Mouse (Mus musculus) limb, embryonic 15.5 days (tissue): ENCODE data around the gene Adamts20. TPM values are rescaled to one million over a fixed set of nuclear protein-coding genes. Genes with fewer than 3 reads are reported as not detected.
"Not testable (repeated sequence)": the region's sequence is repeated elsewhere in the genome, so short reads cannot be mapped to it uniquely, and the experiment has no call there.

Source experiments
- ATAC-seq: fragments of 200-750 bp; cut with Nextera tagmentation; 2 replicates; pipeline ENCODE4 v1.8.0; 2017; ENCODE audit warnings: low read depth, moderate TSS enrichment; ENCODE audit not compliant: insufficient number of reproducible peaks, low FRiP score, low TSS enrichment
- H3K27ac ChIP-seq: fragments of 300-500 bp; sonication (generic); 2 replicates; pipeline ENCODE4 v1.5.1; 2015; ENCODE audit warnings: moderate library complexity, mild to moderate bottlenecking, inconsistent platforms
- H3K27me3 ChIP-seq: fragments of 300-500 bp; sonication (generic); 2 replicates; pipeline ENCODE4 v1.6.1; 2015; ENCODE audit warnings: inconsistent platforms
- H3K36me3 ChIP-seq: fragments of 300-500 bp; sonication (generic); 2 replicates; pipeline ENCODE4 v1.6.1; 2015; ENCODE audit warnings: inconsistent platforms
- H3K4me1 ChIP-seq: fragments of 300-500 bp; sonication (generic); 2 replicates; pipeline ENCODE4 v1.6.1; 2015; ENCODE audit warnings: inconsistent platforms
- H3K4me2 ChIP-seq: fragments of 300-500 bp; sonication (generic); 2 replicates; pipeline ENCODE4 v1.6.1; 2015; ENCODE audit warnings: mild to moderate bottlenecking, inconsistent platforms
- H3K4me3 ChIP-seq: fragments of 300-500 bp; sonication (generic); 2 replicates; pipeline ENCODE4 v1.5.1; 2015; ENCODE audit warnings: mild to moderate bottlenecking, inconsistent platforms
- H3K9ac ChIP-seq: fragments of 300-500 bp; sonication (generic); 2 replicates; pipeline ENCODE4 v1.6.1; 2015; ENCODE audit warnings: inconsistent platforms
- H3K9me3 ChIP-seq: fragments of 300-500 bp; sonication (generic); 2 replicates; pipeline ENCODE4 v1.6.1; 2016; ENCODE audit warnings: inconsistent platforms
- WGBS: fragments of 180-500 bp; shearing (Covaris S2); methylation state at CpG from one replicate; pipeline ENCODE4 v1.1.7; 2015; 5-methylcytosine and 5-hydroxymethylcytosine counted together
- polyA plus RNA-seq: library from polyadenylated mRNA; unstranded; fragments of >200 nt; fragmentation: Nextera tagmentation; extraction: Ambion mirVana; gene quantifications from 2 replicates; pipeline ENCODE4 v1.2.1, GENCODE M21; 2015

Adamts20 gene
- polyA plus RNA-seq: 4.3 TPM in 2 replicates

GRCm38 (mm10) chr15:94465318-94465717, at the start of gene Adamts20:
TSS of gene Adamts20 (minus strand) at chr15:94465418.
- Histone ChIP-seq H3K36me3 (no peaks in the 10 kb centered on the region), H3K4me3 (no peak within 1 kb of the TSS), H3K4me1 (no peaks in the 10 kb centered on the region), H3K4me2 (no peak within 1 kb of the TSS), H3K27ac (no peak within 1 kb of the TSS), H3K9me3 (no peaks in the 10 kb centered on the region), H3K9ac (no peak within 1 kb of the TSS), H3K27me3 (no peaks in the 10 kb centered on the region)
- 82% methylated on average over 11 of the region's 11 CpGs for WGBS
- ATAC-seq: no peak

DNA sequence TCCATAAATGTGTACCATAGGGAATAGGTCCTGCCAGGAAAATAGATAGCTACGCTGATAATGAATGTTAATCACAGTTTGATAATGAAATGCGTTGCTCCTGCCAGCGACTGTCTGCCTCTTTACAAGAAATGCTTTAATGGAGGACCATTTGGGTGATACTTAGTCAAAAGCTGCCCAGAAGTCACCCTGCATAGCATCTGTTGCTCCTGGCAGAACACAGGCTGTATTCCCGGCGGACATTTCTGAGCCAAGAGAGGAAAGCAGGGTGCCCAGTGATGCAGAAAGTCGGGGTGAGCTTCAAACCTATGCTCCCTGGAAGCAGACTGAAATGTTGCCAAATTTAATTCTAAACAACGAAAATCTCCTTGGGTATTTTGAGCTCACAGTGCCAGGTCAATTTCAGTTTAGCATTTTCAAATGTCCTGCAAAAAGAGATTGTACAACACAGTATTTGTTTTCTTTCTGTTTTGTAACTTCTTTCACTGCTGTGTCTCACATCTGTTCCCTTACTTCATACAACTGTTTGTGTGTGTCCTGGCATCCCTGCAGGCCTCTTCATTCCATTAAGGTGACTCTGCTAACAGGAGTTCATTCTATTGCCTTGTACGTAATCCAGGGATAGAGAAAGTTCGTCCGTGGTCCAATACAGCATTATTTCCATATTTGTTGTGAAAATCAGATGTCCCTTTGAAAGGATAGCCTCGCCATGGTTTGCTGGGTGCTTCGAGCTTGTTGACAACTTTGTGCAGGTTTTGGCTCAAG, 38.4 kb upstream of the Adamts20 start:
- Histone ChIP-seq H3K4me1 (no peaks in the 10 kb centered on the region), H3K36me3 (no peaks in the 10 kb centered on the region), H3K9ac (no peak overlapping the region), H3K4me2 (no peak overlapping the region), H3K27ac (no peak overlapping the region), H3K4me3 (no peak overlapping the region), H3K9me3 (no peaks in the 10 kb centered on the region), H3K27me3 (no peaks in the 10 kb centered on the region)
- 79% methylated on average over 12 of the region's 12 CpGs for WGBS
- ATAC-seq: no peak

DNA sequence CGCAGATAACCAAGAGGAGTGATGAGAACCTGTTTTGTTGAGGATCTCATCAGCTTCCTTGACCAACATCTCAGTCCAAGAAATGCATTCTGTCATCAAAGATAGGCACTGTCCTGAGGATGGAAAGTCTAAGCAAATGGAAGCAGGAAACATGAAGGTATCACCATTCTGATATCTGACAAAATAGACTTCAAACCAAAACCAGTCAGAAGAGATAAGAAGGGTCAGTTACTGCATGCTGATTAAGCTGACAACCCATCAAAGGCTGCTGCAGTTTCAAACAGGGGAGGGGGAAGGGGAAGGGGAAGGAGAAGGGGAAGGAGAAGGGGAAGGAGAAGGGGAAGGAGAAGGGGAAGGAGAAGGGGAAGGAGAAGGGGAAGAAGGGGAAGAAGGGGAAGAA, 34.0 kb upstream of the Adamts20 start:
- Histone ChIP-seq H3K27me3 (no peaks in the 10 kb centered on the region), H3K4me1 (no peaks in the 10 kb centered on the region), H3K9me3 (no peaks in the 10 kb centered on the region), H3K9ac (no peak overlapping the region), H3K36me3 (no peaks in the 10 kb centered on the region), H3K4me3 (no peak overlapping the region), H3K4me2 (no peak overlapping the region), H3K27ac (no peak overlapping the region)
- no peak for ATAC-seq
- 82% methylated on average over 1 of the region's 1 CpGs for WGBS

DNA sequence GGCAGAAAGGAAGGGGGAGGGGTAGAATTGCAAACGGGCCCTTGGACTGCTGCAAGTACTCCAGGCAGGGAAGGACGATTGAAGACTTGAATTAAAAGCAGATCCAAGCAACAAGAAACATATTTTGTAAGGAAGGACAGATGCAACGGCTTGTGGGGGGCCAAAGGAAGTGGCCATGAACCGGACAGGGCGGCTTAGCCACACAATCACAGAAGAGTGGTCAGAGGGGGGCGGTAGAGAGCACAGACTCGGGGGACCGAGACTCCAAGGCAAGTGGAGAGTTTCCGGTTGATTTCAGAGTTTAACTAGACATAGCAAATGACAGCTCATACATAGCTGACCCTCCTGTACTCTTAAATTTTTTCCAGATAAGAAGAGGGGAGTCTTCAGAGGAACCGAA, 30.7 kb upstream of the Adamts20 start:
- H3K36me3 ChIP-seq: no peaks in the 10 kb centered on the region

DNA sequence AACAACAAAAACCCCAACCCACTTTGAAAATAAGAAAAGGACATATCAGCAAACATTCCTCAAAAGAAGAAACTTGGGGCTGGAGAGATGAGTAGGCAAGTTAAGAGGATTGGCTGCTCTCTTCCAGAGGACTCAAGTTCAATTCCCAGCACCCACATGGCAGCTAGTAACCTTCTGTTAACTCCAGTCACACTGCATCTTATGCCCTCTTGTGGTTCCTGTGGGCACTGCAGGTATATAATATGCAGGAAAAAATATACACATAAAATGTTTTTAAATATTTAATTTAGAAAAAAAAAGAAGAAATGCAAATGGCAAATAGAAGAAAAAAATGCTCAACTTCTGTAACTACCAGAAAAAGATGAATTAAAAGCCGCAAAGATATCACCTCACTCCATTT, 29.2 kb upstream of the Adamts20 start:
- no peak for ATAC-seq
- Histone ChIP-seq H3K4me3 (no peak overlapping the region), H3K36me3 (no peaks in the 10 kb centered on the region), H3K4me1 (no peaks in the 10 kb centered on the region), H3K27me3 (no peaks in the 10 kb centered on the region), H3K4me2 (no peak overlapping the region), H3K9ac (no peak overlapping the region), H3K9me3 (no peaks in the 10 kb centered on the region), H3K27ac (no peak overlapping the region)
- 98% methylated on average over 1 of the region's 1 CpGs for WGBS

More for the DNA sequence above, 30.7 kb upstream of the Adamts20 start:
- ATAC-seq: no peak
- no peak overlapping the region for H3K4me2 ChIP-seq
- H3K27ac ChIP-seq: no peak overlapping the region
- H3K4me3 ChIP-seq: no peak overlapping the region
- WGBS: 60% methylated on average over 10 of the region's 10 CpGs
- H3K27me3 ChIP-seq: no peaks in the 10 kb centered on the region
- H3K9me3 ChIP-seq: no peaks in the 10 kb centered on the region
- no peak overlapping the region for H3K9ac ChIP-seq
- H3K4me1 ChIP-seq: no peaks in the 10 kb centered on the region

DNA sequence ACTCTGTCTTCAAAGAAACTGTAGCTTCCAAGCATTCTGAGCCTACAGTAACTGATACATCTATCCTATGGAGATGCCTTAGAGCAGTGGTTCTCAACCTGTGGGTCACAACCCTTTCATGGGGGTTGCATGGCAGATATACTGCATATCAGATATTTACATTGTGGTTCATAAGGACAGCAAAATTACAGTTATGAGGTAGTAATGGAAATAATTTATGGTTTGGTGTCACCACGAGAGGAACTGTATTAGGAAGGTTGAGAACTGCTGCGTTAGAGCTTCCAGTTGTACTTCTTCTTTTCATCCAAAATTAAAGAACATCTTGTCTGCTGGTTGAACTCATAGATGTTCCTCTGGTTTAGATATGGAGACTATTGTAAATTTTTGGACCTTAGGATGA, 24.2 kb upstream of the Adamts20 start:
- no peak overlapping the region for H3K27ac ChIP-seq
- H3K36me3 ChIP-seq: no peaks in the 10 kb centered on the region
- no peak overlapping the region for H3K4me2 ChIP-seq
- H3K4me3 ChIP-seq: no peak overlapping the region
- H3K27me3 ChIP-seq: no peaks in the 10 kb centered on the region
- no peak overlapping the region for H3K9ac ChIP-seq
- ATAC-seq: no peak
- 78% methylated on average over 2 of the region's 2 CpGs for WGBS
- no peaks in the 10 kb centered on the region for H3K4me1 ChIP-seq
- no peaks in the 10 kb centered on the region for H3K9me3 ChIP-seq

GRCm38 (mm10) chr15:94488028-94488427, 22.8 kb upstream of the Adamts20 start:
- H3K4me3 ChIP-seq, H3K4me2 ChIP-seq, H3K9ac ChIP-seq, H3K36me3 ChIP-seq, ATAC-seq, H3K27me3 ChIP-seq, H3K9me3 ChIP-seq, H3K27ac ChIP-seq, H3K4me1 ChIP-seq: not testable (repeated sequence)
- WGBS: 89% methylated on average over 2 of the region's 2 CpGs

GRCm38 (mm10) chr15:94482555-94482954, 17.3 kb upstream of the Adamts20 start:
- 74% methylated on average over 2 of the region's 2 CpGs for WGBS
- Histone ChIP-seq H3K9me3 (no peaks in the 10 kb centered on the region), H3K27ac (no peak overlapping the region), H3K9ac (no peak overlapping the region), H3K4me2 (no peak overlapping the region), H3K36me3 (no peaks in the 10 kb centered on the region), H3K4me3 (no peak overlapping the region), H3K4me1 (peaks cover 8% of the 10 kb centered on the region; the same call in 1 of the 2 replicates), H3K27me3 (no peaks in the 10 kb centered on the region)
- no peak for ATAC-seq

GRCm38 (mm10) chr15:94480792-94481191, 15.6 kb upstream of the Adamts20 start:
- Histone ChIP-seq H3K4me3 (no peak overlapping the region), H3K9me3 (no peaks in the 10 kb centered on the region), H3K27me3 (no peaks in the 10 kb centered on the region), H3K27ac (no peak overlapping the region), H3K9ac (no peak overlapping the region), H3K4me2 (no peak overlapping the region), H3K4me1 (peaks cover 8% of the 10 kb centered on the region; the same call in 1 of the 2 replicates), H3K36me3 (no peaks in the 10 kb centered on the region)
- WGBS: 86% methylated on average over 4 of the region's 4 CpGs
- no peak for ATAC-seq

DNA sequence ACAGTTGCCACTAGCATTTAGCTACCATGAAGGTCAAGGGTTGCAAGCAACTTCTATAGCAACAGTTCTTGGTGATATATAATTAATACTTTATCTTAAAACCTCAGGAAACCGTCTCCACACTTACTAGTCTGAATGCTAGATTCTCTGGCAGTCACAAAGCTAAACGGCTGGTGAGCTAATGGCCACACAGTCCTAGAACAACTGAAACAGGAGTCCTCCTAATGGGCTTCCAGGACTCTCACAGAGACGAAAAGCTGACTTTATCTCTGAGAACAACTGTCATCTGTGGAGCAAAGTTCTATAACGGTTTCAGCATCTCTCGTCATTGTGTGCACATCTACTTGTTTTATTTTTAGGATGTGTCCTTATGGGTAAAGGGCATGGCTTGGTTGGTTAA, 15.0 kb upstream of the Adamts20 start:
- Histone ChIP-seq H3K27me3 (no peaks in the 10 kb centered on the region), H3K9me3 (no peaks in the 10 kb centered on the region), H3K4me3 (no peak overlapping the region), H3K9ac (no peak overlapping the region), H3K36me3 (no peaks in the 10 kb centered on the region), H3K27ac (no peak overlapping the region), H3K4me1 (peaks cover 8% of the 10 kb centered on the region; the same call in 1 of the 2 replicates), H3K4me2 (no peak overlapping the region)
- no peak for ATAC-seq
- WGBS: 79% methylated on average over 5 of the region's 5 CpGs

DNA sequence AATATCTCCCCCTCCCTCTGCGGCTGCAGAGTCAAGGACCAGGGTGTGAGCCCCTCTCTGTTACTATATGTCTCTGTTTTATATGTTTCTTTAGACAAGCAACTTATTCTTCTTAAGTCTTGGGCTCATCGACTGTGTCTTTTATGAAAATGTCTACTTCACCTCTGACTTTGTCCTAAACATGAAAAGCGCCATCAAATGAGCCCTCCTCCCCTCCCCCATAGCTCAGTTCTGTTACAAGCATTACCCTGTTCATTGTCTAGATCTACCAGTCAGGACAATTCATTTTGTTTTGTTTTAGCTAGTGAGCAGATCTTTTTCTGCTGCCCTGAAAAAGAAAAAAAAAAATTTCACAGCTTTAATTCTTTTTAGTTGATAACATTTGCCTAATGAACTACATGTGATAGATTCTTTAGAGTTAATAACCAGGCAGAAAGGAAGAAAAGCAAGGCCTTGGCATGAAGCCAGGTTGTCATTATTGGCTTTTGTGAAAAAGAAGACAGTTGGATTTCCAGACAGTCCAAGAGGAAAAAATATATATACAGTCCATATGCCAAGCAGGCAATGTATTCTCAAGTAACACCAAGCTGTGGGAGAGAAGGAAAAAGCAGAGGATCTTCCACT, 14.4 kb upstream of the Adamts20 start:
- Histone ChIP-seq H3K27ac (no peak overlapping the region), H3K36me3 (no peaks in the 10 kb centered on the region), H3K27me3 (no peaks in the 10 kb centered on the region), H3K9me3 (no peaks in the 10 kb centered on the region), H3K4me2 (no peak overlapping the region), H3K9ac (no peak overlapping the region), H3K4me3 (no peak overlapping the region), H3K4me1 (peaks cover 8% of the 10 kb centered on the region; the same call in 1 of the 2 replicates)
- ATAC-seq: no peak
- 78% methylated on average over 3 of the region's 3 CpGs for WGBS

DNA sequence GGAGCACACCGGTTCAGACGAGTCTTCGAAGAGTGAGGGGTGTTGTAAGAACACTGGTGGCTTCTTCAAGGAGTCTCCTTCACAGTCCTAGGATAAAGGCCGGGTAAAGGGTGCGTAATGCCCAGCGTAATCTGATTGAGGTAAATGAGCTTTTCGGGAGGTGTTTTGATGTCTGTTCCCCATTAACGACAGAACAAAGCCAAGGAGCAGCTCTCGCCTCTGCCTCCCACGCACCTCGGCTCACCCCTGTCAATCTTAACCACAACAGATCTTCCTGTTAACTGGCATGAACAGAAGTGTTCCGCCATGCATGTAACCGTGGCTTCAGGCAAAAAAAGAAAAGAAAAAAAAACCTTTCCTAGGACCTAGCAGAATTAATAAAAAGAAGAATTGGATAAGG, 13.5 kb upstream of the Adamts20 start:
- Histone ChIP-seq H3K27me3 (no peaks in the 10 kb centered on the region), H3K4me2 (no peak overlapping the region), H3K27ac (no peak overlapping the region), H3K4me1 (peaks cover 8% of the 10 kb centered on the region; the same call in 1 of the 2 replicates), H3K9me3 (no peaks in the 10 kb centered on the region), H3K4me3 (no peak overlapping the region), H3K9ac (no peak overlapping the region), H3K36me3 (no peaks in the 10 kb centered on the region)
- 45% methylated on average over 13 of the region's 13 CpGs for WGBS
- ATAC-seq: no peak
